Mouse (Mus musculus): ENCODE results near the gene Ivd.

DNA sequence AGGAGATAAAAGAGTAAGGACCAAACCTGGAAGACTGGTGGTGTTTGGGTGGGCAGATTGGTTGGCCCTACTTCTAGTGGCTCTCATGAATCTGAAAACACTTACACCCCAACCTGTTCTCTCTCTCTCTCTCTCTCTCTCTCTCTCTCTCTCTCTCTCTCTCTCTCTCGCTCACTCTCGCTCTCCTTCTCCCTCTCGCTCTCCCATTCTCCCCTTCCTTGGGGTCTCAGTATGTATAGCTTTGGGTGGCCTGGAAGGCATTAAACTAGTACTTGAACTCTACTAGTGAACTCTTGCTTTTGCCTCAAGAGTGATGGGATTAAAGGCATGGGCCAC lies 554 bp downstream of the Ivd start:
- no peak for TF ChIP-seq EP300 (IDR thresholded peaks at IDR 0.05; ENCODE audit: low read depth)
- TF ChIP-seq CTCF (IDR thresholded peaks at IDR 0.05; ENCODE audit: low read depth): no peak

Data from liver, embryonic 14.5 days (tissue).